Mouse (Mus musculus) 416B (cell line): ENCODE data around the gene Psme4.
"Not testable (repeated sequence)": the region's sequence is repeated elsewhere in the genome, so short reads cannot be mapped to it uniquely, and the experiment has no call there.

Source experiments
- DNase-seq: peaks from one replicate; pipeline ENCODE4 v3.0.0; 2011; ENCODE audit warnings: low read depth

The Psme4 gene

GRCm38 (mm10) chr11:30771267-30771903 is at the start of gene Psme4:
TSS of gene Psme4 (plus strand) at chr11:30771726.
- peak; percentile 94 for DNase-seq

DNA sequence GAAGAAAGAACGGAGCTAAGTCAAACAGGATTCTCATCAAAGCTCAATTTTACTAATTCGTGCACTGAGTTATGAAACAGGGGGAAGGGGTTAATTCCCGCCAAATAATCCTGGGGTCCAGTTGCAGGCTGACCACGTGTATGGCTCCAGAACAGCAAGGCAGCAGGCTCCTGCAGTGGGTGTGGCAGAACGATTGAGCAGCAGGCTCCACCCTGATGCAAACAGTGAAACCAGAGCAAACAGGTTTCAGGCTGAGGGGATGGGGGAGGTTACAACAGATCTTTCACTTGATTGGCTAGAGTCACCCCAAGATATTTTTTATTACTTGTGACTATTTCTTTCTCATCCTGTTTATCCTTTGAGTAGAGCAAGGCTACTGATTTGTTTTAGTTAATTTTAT is 48.1 kb upstream of the Psme4 start:
- no peak for DNase-seq

GRCm38 (mm10) chr11:30730721-30731120 is 40.8 kb upstream of the Psme4 start:
- no peak for DNase-seq

DNA sequence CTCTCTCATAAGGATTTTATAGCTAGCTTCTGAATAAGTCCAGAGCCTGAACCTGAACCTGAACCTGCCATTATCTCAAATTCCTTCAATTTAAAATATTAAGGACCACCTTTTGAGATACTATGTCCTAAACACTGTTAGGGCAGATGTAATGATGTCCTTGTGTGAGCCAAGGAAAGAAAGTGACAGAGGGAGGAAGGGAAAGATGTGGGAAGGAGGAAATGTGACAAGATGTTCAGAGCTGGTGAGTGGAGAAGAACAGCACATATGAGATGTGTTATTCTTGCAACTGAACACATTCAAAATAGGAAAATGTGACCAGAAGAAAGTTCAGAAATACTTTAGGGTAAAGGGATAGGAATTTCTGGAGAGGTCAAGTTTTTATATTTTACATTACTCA is 38.1 kb upstream of the Psme4 start:
- DNase-seq: no peak

DNA sequence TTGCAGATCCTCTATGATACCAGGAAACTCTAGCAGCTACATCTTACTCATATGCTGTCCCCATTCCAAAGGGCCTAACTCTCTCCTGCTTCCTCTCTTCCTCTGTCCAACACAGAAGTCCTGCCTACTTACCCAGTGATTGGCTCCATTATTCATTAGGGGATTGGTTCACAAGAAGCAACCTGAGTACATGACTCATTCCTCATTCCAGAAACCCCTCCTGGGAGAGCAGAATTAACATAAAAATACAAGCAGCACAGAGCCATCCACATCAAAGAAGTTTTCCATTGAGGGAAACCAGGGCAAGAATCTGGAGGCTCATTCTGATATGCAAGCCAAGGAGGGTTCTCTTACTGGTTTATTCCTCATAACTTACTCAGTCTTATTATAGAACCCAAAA is 27.5 kb upstream of the Psme4 start:
- DNase-seq: no peak

DNA sequence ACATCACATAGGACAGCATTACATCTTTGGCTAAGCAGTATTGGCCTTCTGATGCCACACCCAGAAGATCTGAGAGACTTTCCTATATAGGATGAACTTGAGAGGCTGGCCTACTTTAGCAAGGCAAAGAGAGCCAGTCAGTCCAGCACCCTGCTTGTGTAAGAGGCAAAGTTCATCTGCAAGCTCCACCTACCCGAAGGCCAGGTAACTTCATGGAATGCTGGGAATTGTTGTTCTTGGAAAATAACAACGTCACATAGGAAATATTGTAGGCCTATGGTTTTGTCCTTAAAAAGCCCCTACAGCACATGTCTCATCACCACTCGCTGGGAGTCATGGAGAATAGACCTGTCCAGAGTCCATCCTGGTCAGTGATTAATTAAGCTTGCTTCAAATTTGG is 22.6 kb upstream of the Psme4 start:
- DNase-seq: no peak

- DNase-seq: no peak
Measured at GRCm38 (mm10) chr11:30749587-30749986, 21.9 kb upstream of the Psme4 start.

DNA sequence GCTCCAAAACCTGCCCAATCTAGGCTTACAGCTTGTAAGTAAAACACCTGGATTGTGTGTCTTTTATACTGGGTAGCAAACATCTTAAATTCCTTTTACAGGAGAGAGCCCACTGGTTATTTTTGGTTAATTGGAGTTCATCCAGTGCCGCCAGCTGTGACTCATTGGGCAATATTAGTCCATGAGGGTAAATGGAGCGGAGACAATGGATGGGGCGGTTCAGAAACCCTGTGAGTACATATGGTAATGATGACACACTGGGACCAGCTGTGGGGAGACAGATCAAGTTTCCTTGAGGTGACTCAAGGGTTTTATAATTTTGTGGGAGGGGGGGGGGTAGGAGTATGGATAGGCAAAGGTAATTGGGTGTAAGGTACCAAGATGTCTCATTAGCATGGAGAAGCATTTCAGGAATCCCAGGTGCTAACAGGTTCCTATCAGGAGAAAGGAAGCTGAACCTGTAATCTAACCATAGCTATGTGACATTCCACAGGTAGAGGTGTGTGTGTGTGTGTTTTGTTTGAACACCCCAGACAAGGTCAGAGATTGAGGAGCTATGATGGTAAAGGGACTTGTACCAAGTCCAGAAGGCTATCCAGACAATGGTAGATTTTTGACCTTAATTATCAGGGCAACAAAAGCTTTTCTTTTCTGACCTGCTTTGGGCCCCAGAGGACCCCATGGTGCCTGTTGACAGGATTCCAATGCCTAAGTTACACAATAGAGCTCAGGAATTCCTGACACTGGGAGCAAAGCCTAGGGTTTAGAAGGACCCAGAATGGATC is 21.3 kb upstream of the Psme4 start:
- DNase-seq: no peak

DNA sequence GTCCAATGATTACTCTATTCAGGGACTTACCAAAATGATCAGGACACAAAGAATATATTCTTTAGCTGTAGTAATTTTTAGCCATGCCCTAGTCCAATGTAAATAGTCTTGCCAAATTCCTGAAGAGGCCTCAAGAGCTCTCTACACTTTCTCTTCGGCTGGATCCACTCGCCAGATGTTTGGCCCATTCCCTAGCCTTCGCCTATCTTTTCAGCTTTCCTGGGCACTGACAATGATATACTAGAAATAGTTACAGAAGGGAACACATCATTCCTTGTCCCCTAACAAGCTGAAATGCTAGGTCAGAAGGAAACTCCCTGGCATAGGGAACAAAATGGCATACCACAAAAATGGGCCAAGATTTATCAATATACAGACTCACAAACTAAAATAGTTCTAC is 18.6 kb upstream of the Psme4 start:
- no peak for DNase-seq

- not testable (repeated sequence) for DNase-seq
Measured at GRCm38 (mm10) chr11:30754486-30754854, 17.1 kb upstream of the Psme4 start.

DNA sequence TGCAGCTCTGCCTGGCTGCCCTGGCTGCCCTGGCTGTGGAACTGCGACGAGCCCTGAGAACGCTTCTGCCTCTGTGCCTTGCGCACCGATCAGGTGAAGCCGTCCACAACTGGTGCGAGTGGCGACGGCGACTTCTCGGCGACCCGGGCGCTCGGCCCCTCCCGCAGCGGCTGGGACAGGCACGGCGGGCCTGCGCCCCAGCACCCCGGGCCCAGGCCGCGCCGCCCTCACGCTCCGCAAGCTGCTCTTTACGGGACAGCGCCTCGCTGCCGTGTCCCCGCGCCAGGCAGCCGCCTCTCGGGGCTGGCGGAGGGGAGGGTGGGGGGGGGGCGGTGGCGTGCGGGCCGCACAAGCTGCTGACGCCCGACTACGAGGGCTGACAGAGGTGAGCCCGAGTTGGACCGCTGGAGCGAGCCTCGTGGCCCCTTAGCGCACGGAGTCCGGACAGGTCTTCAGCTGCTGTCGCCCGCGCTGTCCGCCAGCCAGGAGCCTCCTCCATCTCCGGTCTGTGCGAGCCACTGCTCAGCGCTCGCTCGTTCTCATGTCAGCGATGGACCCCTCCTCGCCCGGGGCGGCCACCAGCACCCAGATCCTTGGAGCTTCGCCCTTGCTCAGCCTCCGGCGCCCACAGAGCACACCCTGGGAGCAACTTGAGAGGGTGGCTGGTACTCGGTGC is 16.5 kb upstream of the Psme4 start:
- no peak for DNase-seq

GRCm38 (mm10) chr11:30761381-30761780 is 10.1 kb upstream of the Psme4 start:
- DNase-seq: no peak

DNA sequence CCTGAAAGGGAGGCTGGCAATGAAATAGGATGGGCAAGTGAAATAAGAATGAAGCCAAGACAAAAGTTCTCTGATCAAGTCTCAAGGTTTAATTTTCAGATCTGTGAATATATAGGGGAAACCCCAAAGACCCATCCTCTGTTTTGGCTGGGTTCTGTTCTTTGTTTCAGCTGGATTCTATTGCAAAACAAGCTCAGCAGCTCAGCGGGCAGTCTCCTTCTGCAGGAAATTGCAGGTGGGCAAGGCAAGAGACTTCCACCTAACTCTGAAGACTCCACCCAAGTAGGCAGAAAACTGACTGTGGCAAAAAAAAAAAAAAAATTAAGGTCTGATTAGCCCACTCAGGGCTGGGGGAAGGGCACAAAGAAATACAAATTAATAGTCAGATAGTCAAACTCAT is 9.6 kb upstream of the Psme4 start:
- DNase-seq: no peak

GRCm38 (mm10) chr11:30765076-30765475 is 6.5 kb upstream of the Psme4 start:
- DNase-seq: no peak

- no peak for DNase-seq
Measured at GRCm38 (mm10) chr11:30770817-30771216, 709 bp upstream of the Psme4 start.

DNA sequence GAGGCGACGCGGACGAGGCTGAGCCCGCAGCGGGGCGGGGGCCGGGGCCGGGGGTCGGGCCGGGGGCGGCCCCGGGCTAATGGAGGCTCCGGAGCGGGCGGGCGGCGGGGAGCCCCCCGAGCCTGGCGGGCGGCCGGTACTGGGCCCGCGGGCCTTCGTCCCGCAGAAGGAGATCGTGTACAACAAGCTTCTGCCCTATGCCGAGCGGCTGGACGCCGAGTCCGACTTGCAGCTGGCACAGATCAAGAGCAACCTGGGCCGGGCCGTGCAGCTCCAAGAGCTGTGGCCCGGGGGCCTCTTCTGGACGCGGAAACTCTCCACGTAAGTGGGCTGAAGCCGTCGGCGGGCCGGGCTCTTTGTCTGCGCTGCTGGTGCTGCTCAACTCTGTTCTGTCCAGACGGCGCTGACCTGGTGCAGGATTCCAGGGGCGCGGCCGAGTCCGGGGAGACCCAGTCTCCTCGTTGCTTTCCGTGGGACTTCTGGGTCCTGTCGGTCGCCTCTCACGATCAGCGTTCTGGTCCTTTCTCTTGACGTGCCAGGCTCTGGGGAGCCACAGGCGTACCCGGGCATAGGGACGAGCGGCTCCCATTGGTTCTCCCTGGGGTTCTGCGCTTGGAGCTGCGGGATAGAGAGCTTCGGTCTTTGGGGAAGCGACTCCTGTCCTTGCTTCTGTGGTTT is 517 bp downstream of the Psme4 start:
- DNase-seq: peak; percentile 66

DNA sequence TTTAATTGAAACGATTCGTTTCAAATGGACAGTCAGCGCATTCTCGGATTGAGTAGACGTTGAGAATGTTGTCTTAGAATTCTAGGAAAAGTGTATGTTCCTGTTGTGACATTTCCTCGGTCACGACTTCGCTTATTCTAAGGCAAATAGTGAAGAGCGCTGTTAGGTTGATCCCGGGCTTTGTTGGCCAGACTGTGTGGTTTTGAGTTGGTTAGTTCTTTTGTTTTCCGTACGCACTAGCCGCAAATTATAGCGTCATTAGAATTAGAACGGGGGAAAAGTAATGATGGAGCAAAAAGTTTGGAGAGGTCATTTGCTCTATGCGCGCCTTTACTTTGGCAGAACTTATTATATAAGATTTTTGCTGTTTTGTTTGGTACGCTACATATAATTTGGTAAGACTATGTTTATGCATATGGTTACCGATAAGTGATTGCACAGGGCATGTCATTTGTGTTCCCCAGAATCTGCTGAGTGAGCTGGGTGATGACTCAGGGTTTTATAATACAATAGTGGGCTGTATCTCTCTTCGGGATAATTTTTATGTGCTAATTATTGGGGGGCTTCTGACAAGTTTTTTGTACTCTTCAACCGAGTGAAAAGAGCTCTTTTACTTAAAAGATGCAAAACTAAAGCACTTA is 1.4 kb downstream of the Psme4 start:
- DNase-seq: peak; percentile 70

GRCm38 (mm10) chr11:30774638-30775037 is 3.1 kb downstream of the Psme4 start:
- DNase-seq: no peak

- no peak for DNase-seq
Measured at GRCm38 (mm10) chr11:30777498-30777897, 6.0 kb downstream of the Psme4 start.

GRCm38 (mm10) chr11:30780893-30781292 is 9.4 kb downstream of the Psme4 start:
- no peak for DNase-seq

DNA sequence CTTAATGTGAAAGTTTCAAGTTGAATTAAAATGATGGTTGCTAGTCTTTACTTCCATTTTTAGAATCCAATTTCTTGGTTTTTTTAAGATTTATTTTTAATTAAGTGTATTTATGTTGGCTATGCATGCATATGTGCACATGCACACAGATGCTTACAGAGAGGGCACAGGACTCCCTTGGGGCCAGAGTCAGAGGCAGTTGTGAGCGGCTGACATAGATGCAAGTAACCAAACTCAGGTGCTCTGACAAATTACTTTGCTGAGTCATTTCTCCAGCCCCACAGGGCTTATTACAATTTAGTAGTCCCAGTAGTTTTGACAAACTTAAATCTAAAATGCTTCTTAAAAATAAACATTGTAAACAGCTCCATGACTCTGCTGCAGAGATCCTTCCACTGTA is 10.1 kb downstream of the Psme4 start:
- DNase-seq: no peak

- DNase-seq: no peak
Measured at GRCm38 (mm10) chr11:30785497-30785896, 14.0 kb downstream of the Psme4 start.
